Mouse (Mus musculus) lung, embryonic 16.5 days (tissue): ENCODE measurements around the gene Cyp2d11. TPM values are rescaled to one million over a fixed set of nuclear protein-coding genes. Genes with fewer than 3 reads are reported as not detected.
A peak's percentile ranks its signal among the peaks of the same experiment; 100 is the strongest.
"Not testable (repeated sequence)": the region's sequence is repeated elsewhere in the genome, so short reads cannot be mapped to it uniquely, and the experiment has no call there.

Experiments
- ATAC-seq: fragments of 200-750 bp; cut with Nextera tagmentation; 2 replicates; pipeline ENCODE4 v1.8.0; 2017; ENCODE audit warnings: low read depth, mild to moderate bottlenecking, moderate library complexity
- H3K27ac ChIP-seq: fragments of 300-500 bp; sonication (generic); 2 replicates; pipeline ENCODE4 v1.5.1; 2014; ENCODE audit warnings: mild to moderate bottlenecking, control low read depth, low read length
- H3K27me3 ChIP-seq: fragments of 300-500 bp; sonication (generic); 2 replicates; pipeline ENCODE4 v1.6.1; 2014; ENCODE audit warnings: low read depth, low read length, mixed read lengths; ENCODE audit not compliant: control insufficient read depth, insufficient read depth
- H3K36me3 ChIP-seq: fragments of 300-500 bp; sonication (generic); 2 replicates; pipeline ENCODE4 v1.6.1; 2014; ENCODE audit warnings: low read length; ENCODE audit not compliant: control insufficient read depth, insufficient read depth
- H3K4me1 ChIP-seq: fragments of 300-500 bp; sonication (generic); replicated peaks from 2 replicates; pipeline ENCODE4 v1.6.1; 2014; ENCODE audit warnings: low read length, mixed read lengths; ENCODE audit not compliant: control insufficient read depth, insufficient read depth
- H3K4me2 ChIP-seq: fragments of 300-500 bp; sonication (generic); 2 replicates; pipeline ENCODE4 v1.6.1; 2014; ENCODE audit warnings: low read depth, low read length, control low read depth
- H3K4me3 ChIP-seq: fragments of 300-500 bp; sonication (generic); 2 replicates; pipeline ENCODE4 v1.5.1; 2014; ENCODE audit warnings: mild to moderate bottlenecking, low read length, control low read depth
- H3K9ac ChIP-seq: fragments of 300-500 bp; sonication (generic); 2 replicates; pipeline ENCODE4 v1.6.1; 2014; ENCODE audit warnings: low read length, control low read depth
- H3K9me3 ChIP-seq: fragments of 300-500 bp; sonication (generic); 2 replicates; pipeline ENCODE4 v1.6.1; 2016; ENCODE audit warnings: low read length; ENCODE audit not compliant: control insufficient read depth
- WGBS: fragments of 180-500 bp; shearing (Covaris S2); extraction: QIAGEN DNeasy Blood & Tissue Kit; methylation state at CpG from one replicate; pipeline ENCODE4 v1.1.7; 2014; 5-methylcytosine and 5-hydroxymethylcytosine counted together
- polyA plus RNA-seq: library from polyadenylated mRNA; unstranded; fragments of >200 nt; fragmentation: Nextera tagmentation; extraction: Ambion mirVana; gene quantifications from 2 replicates; pipeline ENCODE4 v1.2.1, GENCODE M21; 2015

Gene Cyp2d11
- polyA plus RNA-seq, 1 experiment from 2014 or later, result not detected

DNA sequence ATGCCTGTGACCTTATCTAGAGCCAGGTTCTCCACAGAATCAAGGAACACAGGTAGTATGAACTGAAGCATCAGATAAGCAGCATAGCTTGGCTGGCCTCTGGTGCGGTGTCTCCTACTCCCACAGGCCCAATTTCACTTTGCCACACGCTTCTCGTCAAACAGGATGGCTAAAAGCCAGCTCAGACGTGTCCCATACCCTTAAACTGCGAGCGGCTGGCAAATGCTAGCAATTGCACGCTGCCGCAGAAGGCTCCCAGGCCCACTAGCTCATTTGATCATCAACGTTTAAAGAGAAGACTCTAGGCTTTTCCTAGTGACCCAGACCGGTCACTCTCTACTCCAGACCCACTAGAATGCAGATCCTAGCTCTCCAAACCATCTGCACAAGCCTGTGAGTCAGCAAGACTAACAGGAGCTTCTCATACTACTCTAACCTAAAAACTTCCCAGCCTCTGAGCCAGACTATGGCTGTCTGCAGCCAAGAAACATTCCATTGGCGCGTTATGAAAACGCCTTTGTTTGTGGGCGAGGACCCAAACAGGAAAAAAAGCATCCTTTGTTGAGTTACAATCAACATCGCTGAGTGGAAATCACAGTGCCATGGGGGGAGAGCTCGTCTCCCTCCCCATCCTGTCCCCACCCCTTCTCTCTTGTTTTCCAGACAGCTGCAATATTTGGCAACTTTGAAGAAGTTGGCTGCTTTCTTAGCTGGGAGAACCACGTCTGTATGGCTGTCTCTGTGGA, 17.3 kb downstream of the Cyp2d11 start:
- 39% methylated on average over 17 of the region's 17 CpGs for WGBS
- Histone ChIP-seq H3K27ac (peak overlapping the region; percentile 80), H3K4me2 (peak overlapping the region; percentile 14; the same call in 1 of the 2 replicates), H3K36me3 (no peaks in the 10 kb centered on the region), H3K4me1 (peaks cover 30% of the 10 kb centered on the region), H3K4me3 (no peak overlapping the region), H3K9me3 (no peaks in the 10 kb centered on the region), H3K9ac (no peak overlapping the region), H3K27me3 (no peaks in the 10 kb centered on the region)
- peak; percentile 50; the same call in 1 of the 2 replicates for ATAC-seq

DNA sequence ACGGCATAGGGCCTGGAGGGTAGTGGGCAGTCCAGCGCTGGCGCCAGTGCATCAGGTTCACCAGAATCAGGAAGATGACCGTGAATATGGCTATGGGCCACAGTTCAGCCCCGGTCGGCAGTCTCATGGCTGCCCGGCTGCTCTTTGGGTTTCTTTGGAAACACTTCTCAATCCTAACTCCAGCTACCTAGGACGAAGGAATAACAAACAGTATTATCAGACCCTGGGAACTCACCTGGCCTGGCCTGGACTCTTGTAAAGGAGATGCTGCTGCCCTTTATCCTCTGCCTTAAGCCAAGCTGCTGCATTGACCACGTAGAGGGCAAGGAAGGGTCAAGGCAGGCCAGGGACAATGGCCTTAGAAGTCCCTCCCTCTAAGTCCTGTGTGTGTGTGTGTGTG, 18.0 kb downstream of the Cyp2d11 start:
- Histone ChIP-seq H3K27ac (peak overlapping the region; percentile 80; the same call in 1 of the 2 replicates), H3K9me3 (no peaks in the 10 kb centered on the region), H3K4me2 (no peak overlapping the region), H3K27me3 (no peaks in the 10 kb centered on the region), H3K36me3 (no peaks in the 10 kb centered on the region), H3K4me1 (peaks cover 28% of the 10 kb centered on the region), H3K4me3 (no peak overlapping the region), H3K9ac (no peak overlapping the region)
- no peak for ATAC-seq
- 83% methylated on average over 9 of the region's 9 CpGs for WGBS

DNA sequence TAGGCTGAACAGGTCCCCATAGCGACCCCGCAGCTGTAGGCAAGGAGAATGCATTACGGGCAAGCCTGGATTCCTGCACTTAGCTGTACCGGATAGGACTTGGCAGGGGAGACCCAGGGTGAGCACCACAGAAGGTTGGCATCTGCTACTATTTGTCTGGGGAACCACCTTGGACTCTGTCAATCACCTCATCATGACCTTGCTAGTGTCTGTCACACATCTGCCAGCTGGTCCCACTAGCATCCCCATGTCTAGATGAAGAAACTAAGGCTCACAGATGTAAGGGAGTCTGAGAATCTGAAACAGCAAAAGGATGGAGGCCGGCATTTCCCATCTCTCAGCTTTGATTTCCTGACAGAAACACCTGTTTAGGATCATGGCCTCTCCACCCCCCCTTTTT, 19.4 kb downstream of the Cyp2d11 start:
- no peak overlapping the region for H3K4me2 ChIP-seq
- ATAC-seq, result no peak
- peaks cover 24% of the 10 kb centered on the region for H3K4me1 ChIP-seq
- no peak overlapping the region for H3K27ac ChIP-seq
- 88% methylated on average over 5 of the region's 5 CpGs for WGBS
- H3K4me3 ChIP-seq, result no peak overlapping the region
- no peaks in the 10 kb centered on the region for H3K36me3 ChIP-seq
- no peaks in the 10 kb centered on the region for H3K27me3 ChIP-seq
- H3K9me3 ChIP-seq, result no peaks in the 10 kb centered on the region
- no peak overlapping the region for H3K9ac ChIP-seq

DNA sequence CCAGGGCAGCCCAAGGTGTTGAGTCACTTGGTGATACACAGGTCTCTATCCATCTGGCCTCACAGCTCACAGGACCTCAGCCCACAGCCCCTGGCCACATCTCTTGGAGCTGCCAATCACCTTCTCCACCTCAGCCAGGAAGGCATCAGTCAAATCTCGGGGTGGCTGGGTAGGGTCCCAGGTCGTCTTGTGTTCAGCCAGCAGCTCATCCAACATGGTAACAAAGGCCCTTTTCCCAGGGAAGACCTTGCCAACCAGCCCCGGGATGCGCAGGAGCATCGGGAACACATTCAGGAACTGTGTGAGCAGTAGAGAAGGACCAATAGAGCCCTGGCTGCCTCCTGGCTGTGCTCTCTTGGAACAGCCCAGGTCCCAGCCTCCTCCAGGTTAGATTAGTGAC, 20.8 kb downstream of the Cyp2d11 start:
- H3K9ac ChIP-seq, result no peak overlapping the region
- H3K4me3 ChIP-seq, result no peak overlapping the region
- H3K4me1 ChIP-seq, result peaks cover 14% of the 10 kb centered on the region
- H3K4me2 ChIP-seq, result no peak overlapping the region
- no peak for ATAC-seq
- whole genome bisulfite sequencing, result 81% methylated on average over 5 of the region's 5 CpGs
- no peak overlapping the region for H3K27ac ChIP-seq
- no peaks in the 10 kb centered on the region for H3K36me3 ChIP-seq
- H3K27me3 ChIP-seq, result no peaks in the 10 kb centered on the region
- H3K9me3 ChIP-seq, result no peaks in the 10 kb centered on the region

DNA sequence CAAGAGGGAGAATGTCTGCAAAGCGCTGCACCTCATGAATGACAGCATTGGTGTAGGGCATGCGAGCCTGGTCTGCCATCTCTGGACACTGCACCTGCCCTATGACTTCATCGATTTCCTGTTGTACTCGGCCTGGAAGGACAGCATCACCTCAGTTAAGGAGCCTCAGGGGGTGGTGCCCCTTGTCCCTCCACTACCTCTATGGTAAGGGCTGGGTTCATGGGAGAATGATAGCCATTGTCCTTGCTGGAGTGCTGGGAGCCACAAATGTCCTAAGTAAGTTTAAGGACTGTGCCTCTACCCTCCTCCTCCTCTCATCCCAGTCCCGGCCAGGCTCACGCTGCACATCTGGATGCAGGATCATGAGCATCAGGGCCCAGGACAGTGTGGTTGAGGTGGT, 21.4 kb downstream of the Cyp2d11 start:
- no peak overlapping the region for H3K27ac ChIP-seq
- H3K4me3 ChIP-seq, result no peak overlapping the region
- H3K4me1 ChIP-seq, result peaks cover 8% of the 10 kb centered on the region
- WGBS, result 89% methylated on average over 6 of the region's 6 CpGs
- no peak overlapping the region for H3K4me2 ChIP-seq
- no peaks in the 10 kb centered on the region for H3K27me3 ChIP-seq
- no peak overlapping the region for H3K9ac ChIP-seq
- H3K36me3 ChIP-seq, result no peaks in the 10 kb centered on the region
- ATAC-seq, result no peak
- no peaks in the 10 kb centered on the region for H3K9me3 ChIP-seq

DNA sequence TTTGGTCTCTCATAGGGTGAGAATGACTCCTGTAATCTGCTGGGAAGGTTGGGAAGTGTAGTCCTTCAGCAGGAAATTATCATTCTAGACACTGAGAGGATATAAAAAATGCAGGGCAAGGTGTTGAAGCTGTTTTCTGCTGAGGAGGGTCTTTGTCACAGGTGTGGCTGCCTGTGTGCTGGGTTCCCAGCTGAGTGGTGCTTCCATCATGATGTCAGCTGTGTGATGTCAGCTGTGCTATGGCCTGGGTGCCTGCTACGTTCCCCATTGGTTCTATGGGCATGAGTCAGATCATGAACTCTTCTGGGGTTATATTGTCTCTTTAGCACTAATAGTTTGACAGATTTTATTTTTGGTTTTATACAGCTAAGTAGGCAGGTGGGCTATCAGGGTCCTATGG, 25.0 kb downstream of the Cyp2d11 start:
- WGBS, result 79% methylated on average over 1 of the region's 1 CpGs
- Histone ChIP-seq H3K9me3 (no peaks in the 10 kb centered on the region), H3K4me2 (no peak overlapping the region), H3K9ac (no peak overlapping the region), H3K4me3 (no peak overlapping the region), H3K4me1 (no peaks in the 10 kb centered on the region), H3K27me3 (no peaks in the 10 kb centered on the region), H3K27ac (no peak overlapping the region), H3K36me3 (no peaks in the 10 kb centered on the region)
- no peak for ATAC-seq

DNA sequence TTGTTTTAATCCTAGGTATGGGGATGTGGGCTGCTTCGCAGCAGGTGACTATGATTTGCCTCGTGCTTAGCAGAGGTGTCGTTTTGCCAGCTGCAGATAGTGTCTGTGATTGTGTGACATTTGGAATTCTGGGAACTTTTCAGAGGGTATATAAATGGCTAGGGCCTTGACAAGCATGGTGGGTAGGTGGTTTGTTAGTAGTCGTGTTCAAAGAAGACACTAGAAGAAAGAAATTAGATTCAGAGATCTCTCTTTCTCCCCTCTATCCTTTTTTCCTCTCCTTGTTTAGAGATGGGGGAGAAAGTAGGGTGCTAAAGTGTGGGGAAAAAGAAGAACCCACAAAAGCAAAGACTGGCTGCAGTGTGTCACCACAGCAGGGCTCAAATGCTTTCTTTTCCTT, 25.7 kb downstream of the Cyp2d11 start:
- WGBS, result 82% methylated on average over 4 of the region's 4 CpGs
- Histone ChIP-seq H3K9me3 (no peaks in the 10 kb centered on the region), H3K27ac (no peak overlapping the region), H3K9ac (no peak overlapping the region), H3K36me3 (no peaks in the 10 kb centered on the region), H3K4me2 (no peak overlapping the region), H3K4me3 (no peak overlapping the region), H3K27me3 (no peaks in the 10 kb centered on the region), H3K4me1 (no peaks in the 10 kb centered on the region)
- no peak for ATAC-seq

DNA sequence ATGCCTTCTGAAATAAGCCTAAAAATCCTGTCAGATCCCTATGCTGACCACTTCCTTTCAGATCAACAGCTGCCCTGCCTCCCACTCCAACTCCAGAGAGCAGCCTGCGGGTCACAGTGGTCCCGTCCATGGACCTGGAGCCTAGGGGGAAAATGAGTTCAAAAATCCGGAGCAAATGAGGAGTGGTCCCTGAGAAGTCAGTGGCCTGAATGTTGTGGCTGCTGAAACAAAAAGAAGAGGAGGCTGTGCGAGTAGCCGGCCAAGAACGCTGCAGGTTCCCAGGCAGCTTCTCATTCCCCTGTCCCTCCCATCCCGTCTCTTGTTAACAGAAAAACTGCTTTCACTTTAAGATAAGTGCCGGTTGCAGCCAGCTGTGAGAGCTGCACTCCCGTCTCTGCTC, 29.3 kb downstream of the Cyp2d11 start:
- not testable (repeated sequence) for H3K36me3 ChIP-seq, H3K4me3 ChIP-seq, H3K27ac ChIP-seq, H3K9ac ChIP-seq, ATAC-seq, H3K27me3 ChIP-seq, H3K4me1 ChIP-seq, H3K9me3 ChIP-seq
- WGBS, result 28% methylated on average over 5 of the region's 9 CpGs
- H3K4me2 ChIP-seq, result peak overlapping the region; percentile 32; the same call in 1 of the 2 replicates

DNA sequence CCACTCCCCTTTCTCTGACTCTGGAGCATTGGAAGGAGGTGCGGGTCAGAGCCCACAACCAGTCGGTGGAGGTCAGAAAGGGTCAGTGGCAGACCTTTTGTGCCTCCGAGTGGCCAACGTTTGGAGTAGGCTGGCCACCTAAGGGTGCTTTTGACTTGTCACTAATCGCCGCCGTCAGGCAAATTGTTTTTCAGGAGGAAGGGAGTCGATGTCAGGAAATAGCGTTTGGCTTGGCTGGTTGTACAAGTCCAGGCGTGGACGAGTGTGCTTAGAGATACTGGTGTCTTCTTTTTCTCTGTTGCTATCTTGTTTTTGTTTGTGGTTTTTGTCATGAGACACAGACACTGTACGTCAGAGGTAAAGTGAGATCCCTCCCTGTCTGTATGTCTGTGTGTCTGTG, 30.0 kb downstream of the Cyp2d11 start:
- not testable (repeated sequence) for H3K36me3 ChIP-seq, H3K9me3 ChIP-seq, H3K4me2 ChIP-seq, ATAC-seq, H3K4me1 ChIP-seq, H3K9ac ChIP-seq, H3K27ac ChIP-seq, H3K27me3 ChIP-seq, H3K4me3 ChIP-seq
- WGBS, result 74% methylated on average over 7 of the region's 12 CpGs
